Mouse (Mus musculus) heart, adult 10 weeks (tissue): Measurements from ENCODE around the gene Nradd. TPM values are rescaled to one million over a fixed set of nuclear protein-coding genes. Genes with fewer than 3 reads are reported as not detected.

ENCODE experiments used
- polyA plus RNA-seq: library from polyadenylated mRNA; stranded (reverse); fragments of 350-450 nt; fragmentation: Illumina TruSeq; extraction: RNeasy Lipid Tissue Mini Kit (QIAGEN cat#74804); gene quantifications from one replicate; pipeline ENCODE4 v1.2.3, GENCODE M21; 2014; ENCODE audit warnings: low read depth, low replicate concordance

The Nradd gene
- polyA plus RNA-seq, result 2.3 TPM

DNA sequence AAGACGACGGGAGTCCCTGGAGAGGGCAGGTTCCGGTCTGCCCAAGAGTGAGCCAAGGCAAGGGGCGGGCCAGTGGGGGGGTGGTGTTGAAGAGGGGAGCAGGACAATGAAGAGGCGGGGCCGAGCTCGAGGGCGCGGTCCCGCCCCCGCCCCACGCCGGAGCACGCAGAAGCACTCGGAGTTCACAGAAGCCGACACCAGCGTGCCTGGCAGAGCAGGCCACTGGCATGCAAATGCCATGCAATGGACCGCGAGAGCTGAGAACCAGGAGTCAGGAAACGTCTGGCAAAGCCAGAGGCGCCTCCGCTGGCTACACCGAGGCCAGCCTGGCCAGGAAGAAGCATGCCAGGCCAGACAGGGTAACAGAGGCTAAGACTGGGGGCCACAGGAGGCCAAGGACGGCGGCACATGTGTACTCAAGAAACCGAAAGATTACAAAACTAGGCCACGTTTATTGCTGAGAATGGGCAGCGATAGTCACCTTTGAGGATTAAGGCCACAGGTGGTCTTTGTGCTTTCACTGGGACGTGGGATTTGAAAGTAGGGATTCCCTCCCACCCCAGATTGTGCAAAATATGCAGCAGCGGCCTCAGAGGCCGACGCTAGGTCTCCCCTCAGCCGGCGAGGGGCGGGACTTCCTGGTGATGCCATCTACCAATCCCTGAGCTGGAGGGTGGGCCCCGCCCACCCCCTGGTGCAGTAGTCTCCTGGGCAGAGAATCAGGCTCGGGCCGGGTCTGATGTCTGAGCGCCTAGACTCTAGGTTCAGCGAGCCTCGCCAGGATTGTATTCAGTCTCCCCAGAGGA lies at the start of gene Nradd:
Nradd (minus strand) TSS at position 92 of the 806 bp plus-strand sequence.

GRCm38 (mm10) chr9:110656249-110657221 lies 32.3 kb upstream of the Nradd start, which contains the start of gene Ccdc12:
Gene Ccdc12 (plus strand): TSS chr9:110656503.

DNA sequence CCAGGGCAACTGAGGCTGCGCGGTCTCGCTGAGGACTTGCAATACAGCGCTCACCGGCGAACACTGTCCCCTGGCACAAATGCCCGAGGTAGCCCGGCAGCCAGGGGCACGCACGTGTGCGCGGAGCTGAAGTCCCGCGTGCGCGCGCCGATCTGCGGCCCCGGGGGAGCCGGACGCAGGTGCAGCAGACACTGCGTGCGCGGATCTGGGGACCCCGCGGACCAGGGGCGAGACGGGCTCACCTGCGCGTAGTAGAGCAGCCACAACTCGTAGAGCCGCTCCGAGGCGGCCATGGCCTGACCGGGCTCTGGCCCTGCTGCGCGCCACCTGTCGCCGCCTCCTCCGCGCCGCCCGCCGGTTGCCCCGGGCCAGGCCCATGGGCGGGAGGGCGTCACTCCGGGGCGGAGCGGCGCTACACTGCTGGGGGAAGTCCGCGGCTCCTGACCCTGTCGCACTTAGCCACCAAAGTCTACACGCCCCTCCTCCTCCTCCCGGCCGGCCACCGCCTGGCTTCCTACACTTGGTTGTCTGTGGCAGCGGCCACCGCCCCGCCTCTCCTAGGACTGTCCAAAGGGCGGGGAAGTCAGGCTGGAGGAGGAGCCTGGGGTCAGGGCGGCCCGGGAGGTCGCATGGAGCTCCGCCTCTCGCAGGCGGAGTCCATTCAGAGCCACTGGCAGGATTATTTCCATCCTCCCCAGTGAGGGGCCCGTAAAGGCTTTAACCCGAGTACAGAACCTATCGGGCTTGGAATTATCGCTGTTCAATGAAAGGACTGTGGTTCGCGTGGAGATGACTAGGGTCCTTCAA lies 29.6 kb upstream of the Nradd start, which contains the start of gene Nbeal2:
Nbeal2 (minus strand) TSS at position 507 of the 807 bp plus-strand sequence.

Other genes with a start within 250 kb of the Nradd start
- gene Ptpn23, start 216.2 kb downstream of the Nradd start, polyA plus RNA-seq, result 14.3 TPM
- gene Ngp, start 204.7 kb downstream of the Nradd start, polyA plus RNA-seq, result not detected
- 11.0 TPM for gene Klhl18, start 147.8 kb downstream of the Nradd start, polyA plus RNA-seq
- gene Kif9, start 147.5 kb downstream of the Nradd start, polyA plus RNA-seq, result 0.26 TPM
- gene Setd2, start 91.9 kb downstream of the Nradd start, polyA plus RNA-seq, result 29.5 TPM
- gene Nbeal2, start 29.7 kb upstream of the Nradd start, polyA plus RNA-seq, result 9.7 TPM
- gene Ccdc12, start 32.1 kb upstream of the Nradd start, polyA plus RNA-seq, result 89.4 TPM
- 10,021 TPM for gene Myl3, start 117.4 kb upstream of the Nradd start, polyA plus RNA-seq
- 7.8 TPM for gene Pth1r, start 122.7 kb upstream of the Nradd start, polyA plus RNA-seq
- gene Prss42, start 173.7 kb upstream of the Nradd start, polyA plus RNA-seq, result not detected
- not detected for gene Prss44, start 189.5 kb upstream of the Nradd start, polyA plus RNA-seq
- gene Prss43, start 202.2 kb upstream of the Nradd start, polyA plus RNA-seq, result not detected
- gene Prss45, start 210.1 kb upstream of the Nradd start, polyA plus RNA-seq, result not detected
- not detected for gene Prss46, start 220.1 kb upstream of the Nradd start, polyA plus RNA-seq
- gene Prss50, start 233.5 kb upstream of the Nradd start, polyA plus RNA-seq, result not detected